Mouse (Mus musculus): ENCODE results near the gene Mapk8ip2. TPM values are rescaled to one million over a fixed set of nuclear protein-coding genes. Genes with fewer than 3 reads are reported as not detected.

Gene Mapk8ip2
- polyA plus RNA-seq, 1 experiment from 2014 or later = 0.99 TPM

DNA sequence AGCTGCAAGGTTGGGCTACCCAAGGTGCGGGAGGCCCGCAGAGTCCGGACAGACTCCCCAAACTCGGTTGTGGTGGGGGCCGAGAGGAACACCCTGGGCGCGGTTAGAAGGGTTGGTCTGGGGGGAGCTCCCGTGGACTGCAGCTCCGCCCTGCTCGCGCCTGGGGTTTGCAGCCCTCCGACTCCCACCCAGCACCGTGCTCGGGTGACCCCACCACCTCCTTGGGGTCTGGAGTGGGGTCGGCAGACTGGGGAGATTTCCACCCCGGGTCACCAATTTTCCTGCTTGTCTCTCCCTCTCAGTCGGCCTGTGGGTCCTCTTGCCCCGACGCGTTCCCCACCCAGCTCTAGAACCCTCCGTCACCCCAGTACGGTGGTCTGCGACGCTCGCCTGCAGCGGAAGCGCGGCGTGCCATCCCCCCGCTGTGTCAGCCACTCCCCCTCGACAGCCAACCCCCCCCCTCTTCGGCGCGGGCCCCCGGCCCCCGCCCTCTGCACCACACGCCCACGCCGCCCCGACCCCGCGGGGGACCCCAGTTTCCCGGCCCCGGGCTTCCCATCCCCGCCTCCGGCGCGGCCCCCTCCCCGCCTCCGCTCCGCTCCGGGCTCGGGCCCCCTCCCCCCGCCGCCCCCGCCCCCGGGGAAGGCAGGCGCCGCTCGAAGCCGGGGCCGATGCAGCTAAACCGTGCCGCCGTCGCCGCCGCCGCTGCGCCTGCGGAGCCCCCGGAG is 45.4 kb downstream of the Mapk8ip2 start, which contains the start of gene Shank3:
Gene Shank3 (plus strand): TSS at position 663 of the 728 bp plus-strand sequence.
- Histone ChIP-seq H3K27me3 (ENCODE audit: insufficient read depth, poor library complexity, severe bottlenecking) (peaks cover 70% of the 10 kb centered on the region), H3K36me3 (peaks cover 20% of the 10 kb centered on the region), H3K9me3 (no peaks in the 10 kb centered on the region), H3K27ac (peak within 1 kb of the TSS; percentile 88), H3K4me3 (peak within 1 kb of the TSS; percentile 81), H3K4me1 (peaks cover 31% of the 10 kb centered on the region)
- DNase-seq (ENCODE audit: low spot score) = no peak
- WGBS = 1% methylated on average over 51 of the region's 72 CpGs

DNA sequence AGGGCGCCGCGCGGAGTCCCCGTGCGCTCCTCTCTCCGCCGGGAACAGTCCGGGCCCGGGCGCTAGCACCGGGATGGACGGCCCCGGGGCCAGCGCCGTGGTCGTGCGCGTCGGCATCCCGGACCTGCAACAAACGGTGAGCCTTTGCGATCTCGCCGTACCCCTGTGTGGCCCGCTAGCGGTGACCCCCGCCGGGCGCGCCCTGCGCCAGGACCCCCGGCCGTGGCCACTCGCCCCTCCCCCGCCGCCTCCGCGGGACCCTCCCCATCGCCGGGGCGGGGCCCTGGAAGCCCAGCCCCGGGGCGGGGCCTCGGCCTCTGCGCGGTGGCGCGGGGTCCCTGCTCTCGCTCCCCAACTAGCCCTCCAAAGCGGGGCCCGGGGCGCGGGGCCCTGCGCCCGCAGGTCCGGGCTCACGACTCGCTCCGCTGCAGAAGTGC is 46.1 kb downstream of the Mapk8ip2 start:
- DNase-seq (ENCODE audit: low spot score) = no peak
- WGBS = under 1% methylated on average over 40 of the region's 60 CpGs
- Histone ChIP-seq H3K4me1 (peaks cover 31% of the 10 kb centered on the region), H3K36me3 (peaks cover 27% of the 10 kb centered on the region), H3K4me3 (peak overlapping the region; percentile 81), H3K27ac (peak overlapping the region; percentile 88), H3K9me3 (no peaks in the 10 kb centered on the region), H3K27me3 (ENCODE audit: insufficient read depth, poor library complexity, severe bottlenecking) (peaks cover 73% of the 10 kb centered on the region)

DNA sequence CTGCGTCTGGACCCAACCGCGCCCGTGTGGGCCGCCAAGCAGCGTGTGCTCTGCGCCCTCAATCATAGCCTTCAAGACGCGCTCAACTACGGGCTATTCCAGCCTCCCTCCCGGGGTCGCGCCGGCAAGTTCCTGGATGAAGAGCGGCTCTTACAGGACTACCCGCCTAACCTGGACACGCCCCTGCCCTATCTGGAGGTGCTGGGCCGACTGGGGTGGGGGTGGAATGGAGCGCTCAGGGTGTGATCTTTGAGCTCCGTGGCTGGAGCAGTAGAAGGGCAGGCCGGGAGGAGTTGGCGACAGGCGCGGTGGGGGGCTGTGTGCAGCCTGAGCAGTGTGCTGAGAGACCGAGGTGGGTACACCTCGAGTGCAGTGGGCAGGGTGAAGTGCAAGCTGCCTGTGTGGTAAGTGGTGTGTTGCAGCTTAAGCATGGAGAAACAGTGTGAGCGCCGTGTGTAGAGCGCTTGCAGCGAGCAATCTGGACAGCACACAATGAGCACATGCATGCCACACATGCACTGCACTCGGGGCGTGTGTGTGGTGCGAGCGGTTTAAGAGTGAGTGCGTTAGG is 46.6 kb downstream of the Mapk8ip2 start:
- WGBS = 2% methylated on average over 35 of the region's 35 CpGs
- DNase-seq (ENCODE audit: low spot score) = no peak
- H3K9me3 ChIP-seq = no peaks in the 10 kb centered on the region
- peak overlapping the region; percentile 81 for H3K4me3 ChIP-seq
- H3K4me1 ChIP-seq = peaks cover 31% of the 10 kb centered on the region
- peaks cover 31% of the 10 kb centered on the region for H3K36me3 ChIP-seq
- peak overlapping the region; percentile 88 for H3K27ac ChIP-seq
- H3K27me3 ChIP-seq (ENCODE audit: insufficient read depth, poor library complexity, severe bottlenecking) = peaks cover 73% of the 10 kb centered on the region

DNA sequence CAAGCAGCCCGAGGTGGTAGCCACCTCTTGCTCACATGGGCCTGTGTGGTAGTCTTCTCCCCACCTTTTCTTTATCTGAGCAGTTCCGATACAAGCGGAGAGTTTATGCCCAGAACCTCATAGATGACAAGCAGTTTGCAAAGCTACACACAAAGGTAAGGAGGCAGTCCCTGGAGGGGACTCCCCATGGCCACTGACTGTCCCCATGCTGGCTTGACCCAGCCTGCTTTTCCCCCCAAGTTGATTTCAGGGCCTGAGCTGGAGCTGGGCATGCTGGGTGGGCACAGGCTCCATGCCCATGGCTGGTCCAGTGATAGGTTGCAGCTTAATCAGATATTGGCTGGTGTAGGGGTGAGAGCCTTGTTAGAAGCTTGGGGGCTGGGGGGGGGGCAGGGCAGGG is 47.6 kb downstream of the Mapk8ip2 start:
- no peak for DNase-seq (ENCODE audit: low spot score)
- no peaks in the 10 kb centered on the region for H3K9me3 ChIP-seq
- peaks cover 31% of the 10 kb centered on the region for H3K4me1 ChIP-seq
- peaks cover 39% of the 10 kb centered on the region for H3K36me3 ChIP-seq
- H3K27ac ChIP-seq = no peak overlapping the region
- H3K27me3 ChIP-seq (ENCODE audit: insufficient read depth, poor library complexity, severe bottlenecking) = peaks cover 68% of the 10 kb centered on the region
- peak overlapping the region; percentile 81; the same call in 1 of the 2 replicates for H3K4me3 ChIP-seq
- WGBS = 81% methylated on average over 3 of the region's 3 CpGs

DNA sequence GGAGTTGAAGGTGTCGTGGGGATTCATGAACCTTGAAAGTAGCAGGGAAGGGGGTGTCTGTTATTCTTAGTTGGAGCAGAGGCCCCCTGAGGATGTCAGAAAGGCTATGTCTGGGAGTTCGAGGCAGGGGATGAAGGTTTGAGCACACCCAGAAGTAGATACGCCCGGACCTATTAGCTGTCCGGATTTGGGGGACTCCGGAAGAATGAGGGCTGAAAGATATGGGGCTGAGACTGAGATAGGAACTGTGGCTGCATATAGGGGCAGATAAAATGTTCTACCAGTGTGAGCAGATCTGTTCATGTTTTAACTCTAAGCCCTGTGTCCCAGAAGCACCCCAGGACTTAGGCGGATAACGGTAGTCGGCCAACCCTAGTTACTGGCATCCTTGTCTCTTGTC is 51.1 kb downstream of the Mapk8ip2 start:
- 86% methylated on average over 9 of the region's 9 CpGs for WGBS
- peaks cover 51% of the 10 kb centered on the region for H3K36me3 ChIP-seq
- no peaks in the 10 kb centered on the region for H3K9me3 ChIP-seq
- no peak for DNase-seq (ENCODE audit: low spot score)
- H3K4me1 ChIP-seq = peaks cover 8% of the 10 kb centered on the region
- H3K27me3 ChIP-seq (ENCODE audit: insufficient read depth, poor library complexity, severe bottlenecking) = peaks cover 37% of the 10 kb centered on the region
- no peak overlapping the region for H3K27ac ChIP-seq
- H3K4me3 ChIP-seq = no peak overlapping the region

DNA sequence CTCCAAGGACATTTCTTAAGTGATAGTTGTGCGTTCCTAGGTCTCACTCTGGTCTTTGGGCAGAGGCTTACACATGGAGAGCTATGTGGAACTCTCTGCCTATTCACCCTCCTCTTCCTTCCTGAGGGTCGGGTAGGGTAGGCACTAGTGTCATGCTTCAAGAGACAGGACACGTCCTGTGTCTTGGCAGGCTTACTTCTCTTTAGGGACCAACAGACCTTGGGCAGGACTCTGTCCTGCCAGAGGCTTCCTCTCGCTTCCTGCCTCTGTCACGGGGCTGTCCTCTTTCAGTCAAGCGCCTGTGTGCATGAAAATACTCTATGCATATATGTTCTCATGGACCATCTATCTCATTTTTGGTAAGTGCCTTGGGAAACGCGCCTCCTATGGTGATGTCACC is 54.0 kb downstream of the Mapk8ip2 start:
- 86% methylated on average over 8 of the region's 8 CpGs for WGBS
- DNase-seq (ENCODE audit: low spot score) = no peak
- Histone ChIP-seq H3K4me1 (no peaks in the 10 kb centered on the region), H3K27me3 (ENCODE audit: insufficient read depth, poor library complexity, severe bottlenecking) (peaks cover 12% of the 10 kb centered on the region; the same call in 1 of the 2 replicates), H3K4me3 (no peak overlapping the region), H3K27ac (no peak overlapping the region), H3K36me3 (peaks cover 42% of the 10 kb centered on the region), H3K9me3 (no peaks in the 10 kb centered on the region)

DNA sequence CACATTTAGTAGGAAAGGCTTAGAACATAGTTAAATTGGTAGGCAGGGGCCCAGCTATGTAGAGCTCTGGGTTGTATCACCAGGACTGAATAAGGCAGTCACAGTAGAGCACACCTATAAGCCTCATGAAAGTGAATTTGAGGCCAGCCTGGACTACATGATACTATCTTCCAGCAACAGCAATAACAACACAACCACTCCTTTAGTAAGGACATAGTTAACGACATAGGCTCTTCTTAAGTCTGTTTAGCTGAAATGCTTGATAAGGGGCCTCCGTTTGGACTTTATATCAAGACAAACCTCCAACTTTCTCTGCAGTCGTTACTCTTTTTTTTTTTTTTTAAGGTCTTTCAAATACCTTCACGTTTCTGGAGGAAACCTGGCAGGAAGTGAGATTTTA is 59.0 kb downstream of the Mapk8ip2 start:
- Histone ChIP-seq H3K4me3 (no peak overlapping the region), H3K36me3 (peaks cover 3% of the 10 kb centered on the region; the same call in 1 of the 2 replicates), H3K27ac (no peak overlapping the region), H3K9me3 (no peaks in the 10 kb centered on the region), H3K27me3 (ENCODE audit: insufficient read depth, poor library complexity, severe bottlenecking) (no peaks in the 10 kb centered on the region), H3K4me1 (no peaks in the 10 kb centered on the region)
- DNase-seq (ENCODE audit: low spot score) = no peak
- WGBS = 65% methylated on average over 4 of the region's 4 CpGs

Other genes starting within 250 kb of the Mapk8ip2 start
- 12.4 and 23.5 TPM in 2 replicates for gene Ppp6r2, start 242.4 kb upstream of the Mapk8ip2 start, polyA plus RNA-seq (2016; fragmentation: Nextera tagmentation; extraction: Ambion mirVana)
- 53.3 and 57.2 TPM in 2 replicates for gene Sbf1, start 138.6 kb upstream of the Mapk8ip2 start, polyA plus RNA-seq (2016; fragmentation: Nextera tagmentation; extraction: Ambion mirVana)
- 0.39 and 0.65 TPM in 2 replicates for gene Adm2, start 131.2 kb upstream of the Mapk8ip2 start, polyA plus RNA-seq (2016; fragmentation: Nextera tagmentation; extraction: Ambion mirVana)
- not detected in 2 replicates for gene Miox, start 119.5 kb upstream of the Mapk8ip2 start, polyA plus RNA-seq (2016; fragmentation: Nextera tagmentation; extraction: Ambion mirVana)
- 51.5 and 55.2 TPM in 2 replicates for gene Lmf2, start 98.3 kb upstream of the Mapk8ip2 start, polyA plus RNA-seq (2016; fragmentation: Nextera tagmentation; extraction: Ambion mirVana)
- 137 and 150 TPM in 2 replicates for gene Ncaph2, start 98.2 kb upstream of the Mapk8ip2 start, polyA plus RNA-seq (2016; fragmentation: Nextera tagmentation; extraction: Ambion mirVana)
- 8.1 TPM in 2 replicates for gene Sco2, start 80.1 kb upstream of the Mapk8ip2 start, polyA plus RNA-seq (2016; fragmentation: Nextera tagmentation; extraction: Ambion mirVana)
- gene Tymp, start 76.9 kb upstream of the Mapk8ip2 start, polyA plus RNA-seq (2016; fragmentation: Nextera tagmentation; extraction: Ambion mirVana) = 1.3 and 1.4 TPM in 2 replicates
- gene Odf3b, start 74.6 kb upstream of the Mapk8ip2 start, polyA plus RNA-seq (2016; fragmentation: Nextera tagmentation; extraction: Ambion mirVana) = 0.31 and 0.38 TPM in 2 replicates
- 0.06 TPM in 1 of 2 replicates, not detected in the other for gene Klhdc7b, start 69.0 kb upstream of the Mapk8ip2 start, polyA plus RNA-seq (2016; fragmentation: Nextera tagmentation; extraction: Ambion mirVana)
- not detected in 2 replicates for gene Syce3, start 43.4 kb upstream of the Mapk8ip2 start, polyA plus RNA-seq (2016; fragmentation: Nextera tagmentation; extraction: Ambion mirVana)
- 73.9 and 147 TPM in 2 replicates for gene Cpt1b, start 28.1 kb upstream of the Mapk8ip2 start, polyA plus RNA-seq (2016; fragmentation: Nextera tagmentation; extraction: Ambion mirVana)
- 2.7 and 3.4 TPM in 2 replicates for gene C730034F03Rik, start 24.3 kb upstream of the Mapk8ip2 start, polyA plus RNA-seq (2016; fragmentation: Nextera tagmentation; extraction: Ambion mirVana)
- 0.38 and 0.58 TPM in 2 replicates for gene Gm44502, start 24.2 kb upstream of the Mapk8ip2 start, polyA plus RNA-seq (2016; fragmentation: Nextera tagmentation; extraction: Ambion mirVana)
- gene Chkb, start 24.0 kb upstream of the Mapk8ip2 start, polyA plus RNA-seq (2016; fragmentation: Nextera tagmentation; extraction: Ambion mirVana) = 64.7 and 64.8 TPM in 2 replicates
- gene Arsa, start 23.5 kb downstream of the Mapk8ip2 start, polyA plus RNA-seq (2016; fragmentation: Nextera tagmentation; extraction: Ambion mirVana) = 14.2 and 14.3 TPM in 2 replicates
- 2.1 and 2.6 TPM in 2 replicates for gene Shank3, start 45.7 kb downstream of the Mapk8ip2 start, polyA plus RNA-seq (2016; fragmentation: Nextera tagmentation; extraction: Ambion mirVana)
- 0.16 and 0.17 TPM in 2 replicates for gene Acr, start 114.4 kb downstream of the Mapk8ip2 start, polyA plus RNA-seq (2016; fragmentation: Nextera tagmentation; extraction: Ambion mirVana)
- 23.2 and 35.1 TPM in 2 replicates for gene Rabl2, start 138.0 kb downstream of the Mapk8ip2 start, polyA plus RNA-seq (2016; fragmentation: Nextera tagmentation; extraction: Ambion mirVana)